Mouse (Mus musculus) embryonic fibroblast, embryonic 13.5 days (primary cell): Measurements from ENCODE around the gene Cldn2. TPM values are rescaled to one million over a fixed set of nuclear protein-coding genes. Genes with fewer than 3 reads are reported as not detected.
"Not testable (repeated sequence)": the region's sequence is repeated elsewhere in the genome, so short reads cannot be mapped to it uniquely, and the experiment has no call there.

ENCODE experiments used
- H3K27ac ChIP-seq: 2 replicates; pipeline ENCODE4 v1.5.1; 2012; ENCODE audit warnings: low read length, control low read depth, inconsistent platforms; ENCODE audit not compliant: insufficient read depth
- H3K4me1 ChIP-seq: 2 replicates; pipeline ENCODE4 v1.6.1; 2011; ENCODE audit warnings: low read length; ENCODE audit not compliant: control insufficient read depth, insufficient read depth
- H3K4me3 ChIP-seq: 2 replicates; pipeline ENCODE4 v1.5.1; 2011; ENCODE audit warnings: mild to moderate bottlenecking, control low read depth, low read length; ENCODE audit not compliant: insufficient read depth
- CTCF ChIP-seq: IDR thresholded peaks from 2 replicates; pipeline ENCODE4 v1.5.1; 2011; ENCODE audit warnings: mild to moderate bottlenecking, control low read depth, low read length, moderate library complexity, borderline replicate concordance; ENCODE audit not compliant: insufficient read depth
- POLR2A ChIP-seq: IDR thresholded peaks from 2 replicates; pipeline ENCODE4 v1.6.1; 2011; ENCODE audit warnings: low read depth, mild to moderate bottlenecking, control low read depth, low read length, moderate library complexity
- polyA plus RNA-seq: library from polyadenylated mRNA; stranded (reverse); fragments of >200 nt; gene quantifications from 2 replicates; pipeline ENCODE4 v1.2.4, GENCODE M21; 2011; ENCODE audit warnings: low read depth; ENCODE audit not compliant: missing spikeins, insufficient read length

The Cldn2 gene
- polyA plus RNA-seq, result 0.18 TPM in 1 of 2 replicates, not detected in the other

- Histone ChIP-seq H3K27ac (no peak within 1 kb of the TSS), H3K4me1 (no peaks in the 10 kb centered on the region), H3K4me3 (no peak within 1 kb of the TSS)
- TF ChIP-seq CTCF (no peak), POLR2A (no peak)
Observed at GRCm38 (mm10) chrX:139800406-139800878, at the start of gene Cldn2. Gene Cldn2, plus strand, starts transcription at chrX:139800828.

GRCm38 (mm10) chrX:139751855-139752254, 48.8 kb upstream of the Cldn2 start:
- Histone ChIP-seq H3K27ac (no peak overlapping the region), H3K4me1 (no peaks in the 10 kb centered on the region), H3K4me3 (no peak overlapping the region)
- TF ChIP-seq CTCF (peak; percentile 47; the same call in 1 of the 2 replicates), POLR2A (no peak)

GRCm38 (mm10) chrX:139758634-139759033, 42.0 kb upstream of the Cldn2 start:
- not testable (repeated sequence) for H3K4me3 ChIP-seq, H3K4me1 ChIP-seq, H3K27ac ChIP-seq

GRCm38 (mm10) chrX:139762546-139762945, 38.1 kb upstream of the Cldn2 start:
- no peak for TF ChIP-seq POLR2A
- H3K4me1 ChIP-seq, result no peaks in the 10 kb centered on the region
- H3K4me3 ChIP-seq, result no peak overlapping the region
- H3K27ac ChIP-seq, result no peak overlapping the region

GRCm38 (mm10) chrX:139769975-139770637, 30.5 kb upstream of the Cldn2 start:
- Histone ChIP-seq H3K4me1 (0 out of 2 replicates have a peak, but pooled peaks cover 4% of the 10 kb centered on the region), H3K27ac (no peak overlapping the region), H3K4me3 (no peak overlapping the region)
- TF ChIP-seq CTCF (no peak), POLR2A (no peak)

- H3K27ac ChIP-seq, result no peak overlapping the region
- peaks cover 4% of the 10 kb centered on the region; the same call in 1 of the 2 replicates for H3K4me1 ChIP-seq
- H3K4me3 ChIP-seq, result no peak overlapping the region
- TF ChIP-seq POLR2A, result no peak
- peak; percentile 41; the same call in 1 of the 2 replicates for TF ChIP-seq CTCF
Observed at GRCm38 (mm10) chrX:139774309-139775083, 26.1 kb upstream of the Cldn2 start.

- H3K4me3 ChIP-seq, result no peak overlapping the region
- H3K27ac ChIP-seq, result no peak overlapping the region
- TF ChIP-seq CTCF (no peak), POLR2A (no peak)
- peaks cover 4% of the 10 kb centered on the region; the same call in 1 of the 2 replicates for H3K4me1 ChIP-seq
Observed at GRCm38 (mm10) chrX:139775084-139775612, 25.5 kb upstream of the Cldn2 start.

GRCm38 (mm10) chrX:139777357-139777756, 23.3 kb upstream of the Cldn2 start:
- no peak for TF ChIP-seq CTCF
- no peak for TF ChIP-seq POLR2A
- H3K27ac ChIP-seq, result no peak overlapping the region
- H3K4me3 ChIP-seq, result no peak overlapping the region

GRCm38 (mm10) chrX:139778886-139779285, 21.7 kb upstream of the Cldn2 start:
- Histone ChIP-seq H3K4me3 (no peak overlapping the region), H3K27ac (no peak overlapping the region), H3K4me1 (peaks cover 4% of the 10 kb centered on the region; the same call in 1 of the 2 replicates)
- TF ChIP-seq CTCF (no peak), POLR2A (no peak)

More at GRCm38 (mm10) chrX:139777357-139777756, 23.3 kb upstream of the Cldn2 start:
- H3K4me1 ChIP-seq, result peaks cover 4% of the 10 kb centered on the region; the same call in 1 of the 2 replicates
